Mouse (Mus musculus) neural tube, embryonic 13.5 days (tissue): ENCODE data around the gene Sptan1. TPM values are rescaled to one million over a fixed set of nuclear protein-coding genes. Genes with fewer than 3 reads are reported as not detected.
"Not testable (repeated sequence)": the region's sequence is repeated elsewhere in the genome, so short reads cannot be mapped to it uniquely, and the experiment has no call there.

Experiments
- ATAC-seq: fragments of 200-750 bp; cut with Nextera tagmentation; 2 replicates; pipeline ENCODE4 v1.8.0; 2017; ENCODE audit warnings: low read depth, mild to moderate bottlenecking, moderate TSS enrichment, moderate library complexity
- H3K27ac ChIP-seq: fragments of 300-500 bp; sonication (generic); replicated peaks from 2 replicates; pipeline ENCODE4 v1.5.1; 2015; ENCODE audit warnings: moderate library complexity, mild to moderate bottlenecking, inconsistent platforms
- H3K27me3 ChIP-seq: fragments of 300-500 bp; sonication (generic); 2 replicates; pipeline ENCODE4 v1.6.1; 2015; ENCODE audit warnings: mild to moderate bottlenecking, inconsistent platforms
- H3K36me3 ChIP-seq: fragments of 300-500 bp; sonication (generic); 2 replicates; pipeline ENCODE4 v1.6.1; 2015; ENCODE audit warnings: mild to moderate bottlenecking, inconsistent platforms
- H3K4me1 ChIP-seq: fragments of 300-500 bp; sonication (generic); replicated peaks from 2 replicates; pipeline ENCODE4 v1.6.1; 2015; ENCODE audit warnings: inconsistent platforms
- H3K4me2 ChIP-seq: fragments of 300-500 bp; sonication (generic); 2 replicates; pipeline ENCODE4 v1.6.1; 2015; ENCODE audit warnings: inconsistent platforms, mild to moderate bottlenecking, moderate library complexity
- H3K4me3 ChIP-seq: fragments of 300-500 bp; sonication (generic); 2 replicates; pipeline ENCODE4 v1.5.1; 2015; ENCODE audit warnings: mild to moderate bottlenecking, inconsistent platforms
- H3K9ac ChIP-seq: fragments of 300-500 bp; sonication (generic); 2 replicates; pipeline ENCODE4 v1.6.1; 2015; ENCODE audit warnings: moderate library complexity, mild to moderate bottlenecking, inconsistent platforms
- H3K9me3 ChIP-seq: fragments of 300-500 bp; sonication (generic); 2 replicates; pipeline ENCODE4 v1.6.1; 2016; ENCODE audit warnings: inconsistent platforms
- WGBS: fragments of 180-500 bp; shearing (Covaris S2); methylation state at CpG from one replicate; pipeline ENCODE4 v1.1.7; 2015; 5-methylcytosine and 5-hydroxymethylcytosine counted together
- polyA plus RNA-seq: library from polyadenylated mRNA; unstranded; fragments of >200 nt; fragmentation: Nextera tagmentation; extraction: Ambion mirVana; gene quantifications from 2 replicates; pipeline ENCODE4 v1.2.1, GENCODE M21; 2015

Gene Sptan1
- polyA plus RNA-seq, 1 experiment from 2014 or later: 209 TPM

GRCm38 (mm10) chr2:30048699-30049388, 83.5 kb downstream of the Sptan1 start, which contains the start of gene Wdr34:
TSS of gene Wdr34 (minus strand) at chr2:30048881.
- ATAC-seq: peak; percentile 96
- peaks cover 12% of the 10 kb centered on the region for H3K36me3 ChIP-seq
- under 1% methylated on average over 52 of the region's 54 CpGs for WGBS
- H3K4me2 ChIP-seq: peak within 1 kb of the TSS; percentile 54
- H3K4me3 ChIP-seq: peak within 1 kb of the TSS; percentile 60
- peak within 1 kb of the TSS; percentile 94 for H3K27ac ChIP-seq
- H3K4me1 ChIP-seq: peaks cover 13% of the 10 kb centered on the region
- H3K27me3 ChIP-seq: no peaks in the 10 kb centered on the region
- no peaks in the 10 kb centered on the region for H3K9me3 ChIP-seq
- H3K9ac ChIP-seq: peak within 1 kb of the TSS; percentile 76

DNA sequence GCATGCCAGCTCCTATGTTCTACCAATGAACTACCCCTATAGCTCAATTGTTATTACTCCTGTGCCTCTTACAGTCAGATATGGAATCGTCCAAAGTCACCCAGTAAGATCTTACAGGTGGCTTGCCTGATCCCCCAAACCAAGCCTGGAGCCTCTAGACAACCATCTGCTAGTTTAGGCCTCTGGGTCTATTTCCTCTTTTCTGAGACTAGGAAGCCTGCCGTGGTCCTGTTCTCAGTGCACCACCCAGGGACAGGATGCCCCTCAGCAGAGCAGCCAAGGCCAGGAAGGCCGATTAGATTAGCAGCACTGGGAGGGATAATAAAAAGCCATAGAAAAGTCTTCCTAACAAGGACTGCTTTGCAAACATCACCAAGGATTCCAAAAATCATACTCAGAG, 84.5 kb downstream of the Sptan1 start:
- ATAC-seq: no peak

GRCm38 (mm10) chr2:30051992-30052761, 86.8 kb downstream of the Sptan1 start:
- no peak overlapping the region for H3K9ac ChIP-seq
- ATAC-seq: no peak
- no peak overlapping the region for H3K4me3 ChIP-seq
- H3K27ac ChIP-seq: no peak overlapping the region
- H3K4me2 ChIP-seq: no peak overlapping the region
- H3K27me3 ChIP-seq: no peaks in the 10 kb centered on the region; the same call in 1 of the 2 replicates
- no peaks in the 10 kb centered on the region for H3K9me3 ChIP-seq
- H3K36me3 ChIP-seq: no peaks in the 10 kb centered on the region
- H3K4me1 ChIP-seq: peaks cover 14% of the 10 kb centered on the region
- 47% methylated on average over 6 of the region's 6 CpGs for WGBS

More for the DNA sequence above, 84.5 kb downstream of the Sptan1 start:
- H3K4me1 ChIP-seq: peaks cover 13% of the 10 kb centered on the region
- H3K36me3 ChIP-seq: peaks cover 9% of the 10 kb centered on the region
- no peak overlapping the region for H3K4me2 ChIP-seq
- no peaks in the 10 kb centered on the region for H3K9me3 ChIP-seq
- H3K27ac ChIP-seq: no peak overlapping the region
- no peak overlapping the region for H3K4me3 ChIP-seq
- WGBS: 86% methylated on average over 3 of the region's 3 CpGs
- H3K9ac ChIP-seq: no peak overlapping the region
- no peaks in the 10 kb centered on the region; the same call in 1 of the 2 replicates for H3K27me3 ChIP-seq

- not testable (repeated sequence) for H3K9ac ChIP-seq
- 93% methylated on average over 3 of the region's 3 CpGs for WGBS
Measured at GRCm38 (mm10) chr2:30055310-30055709, 90.0 kb downstream of the Sptan1 start.

DNA sequence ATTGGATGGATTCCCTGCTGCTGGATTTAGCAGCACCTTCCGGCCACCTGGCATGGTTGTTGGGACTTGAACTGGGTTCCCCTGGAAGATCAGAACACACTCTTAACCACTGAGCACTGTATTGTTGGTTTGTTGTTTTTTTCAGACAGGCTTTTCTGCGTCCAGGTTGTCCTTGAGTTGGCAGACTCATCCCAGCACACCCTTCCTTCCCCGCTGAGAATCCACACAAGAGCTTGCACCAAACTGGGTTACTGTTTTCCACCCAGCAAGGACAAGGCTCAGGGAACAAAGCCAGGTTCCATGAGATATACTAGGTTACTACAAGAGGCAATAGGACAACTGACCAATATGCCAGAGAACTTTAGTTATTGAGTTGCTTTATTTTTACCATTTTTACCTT, 91.4 kb downstream of the Sptan1 start:
- H3K27me3 ChIP-seq: no peaks in the 10 kb centered on the region; the same call in 1 of the 2 replicates
- H3K4me2 ChIP-seq: no peak overlapping the region
- no peak overlapping the region for H3K9ac ChIP-seq
- H3K4me1 ChIP-seq: peaks cover 8% of the 10 kb centered on the region
- no peak overlapping the region for H3K27ac ChIP-seq
- H3K9me3 ChIP-seq: no peaks in the 10 kb centered on the region
- H3K36me3 ChIP-seq: no peaks in the 10 kb centered on the region
- no peak for ATAC-seq
- 83% methylated on average over 3 of the region's 3 CpGs for WGBS
- H3K4me3 ChIP-seq: no peak overlapping the region

More at GRCm38 (mm10) chr2:30055310-30055709, 90.0 kb downstream of the Sptan1 start:
- not testable (repeated sequence) for H3K4me3 ChIP-seq, H3K36me3 ChIP-seq, H3K4me2 ChIP-seq, H3K27me3 ChIP-seq, H3K4me1 ChIP-seq, ATAC-seq, H3K9me3 ChIP-seq, H3K27ac ChIP-seq

GRCm38 (mm10) chr2:30057223-30057904, 92.0 kb downstream of the Sptan1 start, which contains the start of gene Set:
TSS of gene Set (plus strand) at chr2:30057378.
- H3K36me3 ChIP-seq: no peaks in the 10 kb centered on the region
- no peak for ATAC-seq
- 50% methylated on average over 12 of the region's 12 CpGs for WGBS
- no peak within 1 kb of the TSS for H3K27ac ChIP-seq
- no peak within 1 kb of the TSS for H3K4me2 ChIP-seq
- H3K4me3 ChIP-seq: no peak within 1 kb of the TSS
- H3K9ac ChIP-seq: no peak within 1 kb of the TSS
- no peaks in the 10 kb centered on the region for H3K9me3 ChIP-seq
- no peaks in the 10 kb centered on the region; the same call in 1 of the 2 replicates for H3K27me3 ChIP-seq
- H3K4me1 ChIP-seq: peaks cover 13% of the 10 kb centered on the region

DNA sequence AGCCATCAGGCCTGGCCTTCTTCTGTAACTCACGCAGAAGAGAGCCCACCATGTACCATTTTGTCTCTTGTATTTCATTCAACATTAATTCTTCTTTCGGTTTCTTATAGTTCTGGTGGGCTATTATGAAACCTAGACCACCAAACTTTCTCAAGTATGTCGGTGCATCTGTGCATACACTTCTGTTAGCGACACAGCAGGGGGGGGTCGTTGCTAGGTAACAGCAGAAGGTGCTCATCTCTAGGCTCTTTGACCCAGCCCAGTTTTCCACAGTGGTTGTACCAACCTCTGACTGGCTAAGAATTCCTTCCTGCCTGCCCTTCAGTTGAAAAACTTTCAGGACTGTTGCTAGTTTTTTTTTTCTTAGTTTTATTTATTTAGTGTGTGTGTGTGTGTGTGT, 93.1 kb downstream of the Sptan1 start:
- Histone ChIP-seq H3K4me3 (no peak overlapping the region), H3K4me1 (peaks cover 23% of the 10 kb centered on the region), H3K27me3 (no peaks in the 10 kb centered on the region; the same call in 1 of the 2 replicates), H3K27ac (no peak overlapping the region), H3K4me2 (no peak overlapping the region), H3K36me3 (no peaks in the 10 kb centered on the region), H3K9ac (no peak overlapping the region), H3K9me3 (no peaks in the 10 kb centered on the region)
- 34% methylated on average over 5 of the region's 5 CpGs for WGBS
- ATAC-seq: no peak

DNA sequence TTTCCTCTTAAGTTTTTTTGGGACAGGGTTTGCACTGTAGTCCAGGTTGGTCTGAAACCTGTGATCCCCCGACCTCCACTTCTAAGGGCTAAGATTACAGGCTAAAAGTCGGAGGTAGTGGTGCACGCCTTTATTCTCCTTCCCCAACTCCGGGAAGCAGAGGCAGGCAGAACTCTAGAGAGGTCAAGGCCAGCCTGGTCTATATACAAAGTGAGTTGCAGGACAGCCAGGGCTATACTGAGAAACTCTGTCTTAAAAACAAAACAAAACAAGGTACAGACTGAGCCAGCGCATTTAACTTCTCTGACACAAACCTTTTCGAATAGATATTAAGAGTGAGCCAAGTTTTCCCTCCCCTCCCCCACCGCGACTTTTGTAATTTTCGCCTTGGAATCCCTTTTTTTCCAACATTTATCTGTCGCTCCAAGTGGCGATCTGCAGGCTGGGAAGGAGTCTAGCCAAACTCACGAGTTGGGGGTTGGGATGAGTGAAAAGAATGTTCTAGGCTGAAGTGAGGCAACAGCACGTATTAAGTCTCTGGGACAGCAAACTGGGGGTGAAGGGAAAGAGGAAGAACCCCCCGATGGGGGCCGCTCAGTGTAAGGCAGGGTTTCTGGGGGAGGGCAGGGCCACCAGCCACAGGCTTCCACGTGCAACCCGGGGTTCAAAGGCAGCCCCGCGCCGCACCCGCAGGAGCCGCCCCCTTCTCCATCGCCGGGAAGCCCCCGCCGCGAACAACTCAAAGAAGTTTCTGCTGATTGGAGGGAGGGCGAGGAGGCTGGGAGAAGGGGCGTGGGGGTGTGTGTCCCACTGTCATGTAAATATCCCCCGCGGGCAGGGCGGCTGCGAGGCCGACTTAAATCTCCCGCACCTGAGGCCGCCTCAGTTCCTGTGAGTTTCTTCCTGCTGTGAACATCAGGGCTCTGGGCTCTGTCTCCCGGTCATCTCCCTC, 96.1 kb downstream of the Sptan1 start:
- Histone ChIP-seq H3K4me2 (peak overlapping the region; percentile 93), H3K27me3 (no peaks in the 10 kb centered on the region), H3K36me3 (no peaks in the 10 kb centered on the region), H3K4me3 (peak overlapping the region; percentile 52), H3K9ac (peak overlapping the region; percentile 73), H3K4me1 (peaks cover 37% of the 10 kb centered on the region), H3K27ac (peak overlapping the region; percentile 78), H3K9me3 (no peaks in the 10 kb centered on the region)
- WGBS: 8% methylated on average over 37 of the region's 37 CpGs
- ATAC-seq: no peak

- under 1% methylated on average over 40 of the region's 40 CpGs for WGBS
- no peaks in the 10 kb centered on the region for H3K27me3 ChIP-seq
- H3K4me2 ChIP-seq: peak overlapping the region; percentile 93
- H3K36me3 ChIP-seq: no peaks in the 10 kb centered on the region
- peak overlapping the region; percentile 78 for H3K27ac ChIP-seq
- peak overlapping the region; percentile 73 for H3K9ac ChIP-seq
- peak overlapping the region; percentile 52 for H3K4me3 ChIP-seq
- H3K9me3 ChIP-seq: no peaks in the 10 kb centered on the region
- ATAC-seq: no peak
- peaks cover 34% of the 10 kb centered on the region for H3K4me1 ChIP-seq
Measured at GRCm38 (mm10) chr2:30062249-30063093, 97.1 kb downstream of the Sptan1 start.

- WGBS: 6% methylated on average over 8 of the region's 8 CpGs
- no peak for ATAC-seq
Measured at GRCm38 (mm10) chr2:30063235-30063634, 97.9 kb downstream of the Sptan1 start.

More at GRCm38 (mm10) chr2:30063235-30063634, 97.9 kb downstream of the Sptan1 start:
- H3K9ac ChIP-seq: peak overlapping the region; percentile 73
- peak overlapping the region; percentile 78 for H3K27ac ChIP-seq
- peak overlapping the region; percentile 52 for H3K4me3 ChIP-seq
- 0 out of 2 replicates have a peak, but pooled peaks cover under 1% of the 10 kb centered on the region for H3K36me3 ChIP-seq
- no peaks in the 10 kb centered on the region for H3K9me3 ChIP-seq
- H3K27me3 ChIP-seq: no peaks in the 10 kb centered on the region
- H3K4me1 ChIP-seq: peaks cover 40% of the 10 kb centered on the region
- H3K4me2 ChIP-seq: peak overlapping the region; percentile 93
